Mouse (Mus musculus) megakaryocyte, embryonic 14.5 days (primary cell): ENCODE results near the gene 3300002I08Rik.
"Not testable (repeated sequence)": the region's sequence is repeated elsewhere in the genome, so short reads cannot be mapped to it uniquely, and the experiment has no call there.

Source experiments
- FLI1 ChIP-seq: IDR thresholded peaks from 2 replicates; pipeline ENCODE4 v1.6.1; 2012; ENCODE audit warnings: low read length, inconsistent platforms, mixed read lengths
- GATA1 ChIP-seq: IDR thresholded peaks from 3 replicates; pipeline ENCODE4 v1.6.1; 2012; ENCODE audit warnings: mixed read lengths, low read length, inconsistent platforms, borderline replicate concordance

- not testable (repeated sequence) for TF ChIP-seq GATA1, FLI1
Observed at GRCm38 (mm10) chr2:150385553-150386106, 23.1 kb upstream of the 3300002I08Rik start.
